Mouse (Mus musculus) kidney, postnatal 10 days (tissue): Measurements from ENCODE around the gene Mtmr12.
"Not testable (repeated sequence)": the region's sequence is repeated elsewhere in the genome, so short reads cannot be mapped to it uniquely, and the experiment has no call there.

ENCODE experiments used
- DNase-seq: peaks from one replicate; pipeline ENCODE4 v3.0.0; 2021; ENCODE audit warnings: mixed read lengths

Mtmr12 gene

GRCm38 (mm10) chr15:12212266-12212665, 7.4 kb downstream of the Mtmr12 start:
- DNase-seq, result no peak

DNA sequence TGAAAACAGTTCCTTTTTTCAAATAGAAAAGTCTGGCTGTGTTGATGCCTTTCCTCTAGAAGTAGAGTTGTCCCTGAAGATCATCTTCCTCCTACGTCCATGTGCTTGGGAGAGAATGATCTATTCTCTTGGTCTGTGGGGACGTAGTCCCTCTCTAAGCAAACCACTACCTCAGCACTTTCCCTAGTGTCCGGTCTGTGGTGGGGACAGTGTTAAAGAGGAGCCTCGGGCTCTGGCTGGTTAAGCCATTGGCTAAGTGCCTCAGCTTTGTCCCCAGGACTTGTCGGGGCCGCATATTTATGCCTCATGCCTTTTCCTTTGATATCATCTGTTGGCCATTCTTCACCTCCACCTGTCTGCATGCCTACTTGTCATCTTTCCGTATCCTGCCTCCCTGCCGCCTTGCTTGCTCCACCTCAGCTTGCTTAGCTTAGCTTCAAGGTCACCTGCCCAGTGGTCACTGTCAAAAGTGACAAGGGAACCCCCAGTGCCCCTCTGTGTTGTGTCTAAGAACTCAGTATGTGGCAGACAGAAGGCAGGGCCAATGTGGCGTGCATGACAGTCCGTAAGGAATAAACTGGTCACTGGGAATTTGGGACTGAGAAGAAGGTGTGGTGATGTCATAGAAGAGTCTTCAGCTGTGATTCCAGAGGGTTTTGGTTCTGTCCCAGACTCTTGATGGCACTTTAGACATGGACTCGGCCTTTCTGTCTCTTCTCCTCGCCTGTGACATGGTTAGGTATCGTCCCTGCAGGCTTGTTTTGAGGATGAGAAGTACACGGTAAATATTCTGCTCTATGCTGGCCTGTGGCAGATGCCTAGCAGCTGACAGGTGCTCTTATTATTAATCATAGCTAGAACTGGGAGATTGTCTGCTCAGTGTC, 9.9 kb downstream of the Mtmr12 start:
- DNase-seq, result no peak

DNA sequence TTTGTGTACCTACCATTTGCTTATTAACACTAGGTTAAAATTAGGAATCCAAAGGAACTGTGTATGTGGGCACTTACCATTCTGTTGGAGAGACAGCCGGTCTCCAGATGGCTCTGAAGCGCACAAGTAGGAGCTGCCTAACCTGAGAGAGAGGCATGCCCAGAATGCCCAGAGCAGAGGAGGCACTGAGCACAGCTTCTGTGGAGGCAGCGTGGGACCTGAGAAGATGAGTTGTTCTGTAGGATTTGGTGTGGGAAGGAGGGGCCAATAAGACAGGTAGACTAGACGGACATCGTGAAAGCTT, 10.5 kb downstream of the Mtmr12 start:
- no peak for DNase-seq

GRCm38 (mm10) chr15:12216119-12216518, 11.3 kb downstream of the Mtmr12 start:
- DNase-seq, result no peak

DNA sequence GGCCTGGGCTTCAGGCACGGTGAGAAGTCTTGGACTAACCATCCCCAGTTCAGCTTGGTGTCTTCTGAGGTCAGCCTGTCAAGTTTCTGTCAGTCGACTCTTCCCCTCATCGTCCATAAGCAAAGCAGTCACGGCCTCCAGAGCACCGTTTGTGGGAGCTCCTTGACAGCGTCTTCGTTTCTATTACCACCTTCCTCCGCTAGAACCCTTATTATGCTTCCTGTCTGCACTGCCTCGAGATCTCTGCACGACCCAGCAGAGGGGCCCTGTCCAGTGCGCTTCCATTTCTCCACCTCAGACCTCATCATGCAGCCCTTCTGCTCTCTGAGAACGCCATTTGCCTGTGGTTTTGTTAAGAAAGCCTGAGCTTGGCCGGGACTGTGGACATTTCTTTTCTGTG, 12.0 kb downstream of the Mtmr12 start:
- no peak for DNase-seq

DNA sequence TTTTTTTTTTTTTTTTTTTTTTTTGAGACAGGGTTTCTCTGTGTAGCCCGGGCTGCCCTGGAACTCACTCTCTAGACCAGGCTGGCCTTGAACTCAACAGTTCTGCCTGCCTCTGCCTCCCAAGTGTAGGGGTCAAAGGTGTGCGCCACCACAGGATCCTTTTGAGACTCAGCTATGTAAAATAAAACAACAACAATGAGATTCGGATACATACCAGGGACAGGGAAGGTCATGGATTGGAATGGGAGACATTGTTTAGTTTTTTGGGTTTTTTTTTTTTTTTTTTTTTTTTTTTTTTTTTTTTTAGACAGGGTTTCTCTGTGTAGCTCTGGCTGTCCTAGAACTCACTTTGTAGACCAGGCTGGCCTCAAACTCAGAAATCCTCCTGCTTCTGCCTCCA, 12.5 kb downstream of the Mtmr12 start:
- DNase-seq, result not testable (repeated sequence)

- no peak for DNase-seq
Measured at GRCm38 (mm10) chr15:12217849-12218248, 13.0 kb downstream of the Mtmr12 start.

DNA sequence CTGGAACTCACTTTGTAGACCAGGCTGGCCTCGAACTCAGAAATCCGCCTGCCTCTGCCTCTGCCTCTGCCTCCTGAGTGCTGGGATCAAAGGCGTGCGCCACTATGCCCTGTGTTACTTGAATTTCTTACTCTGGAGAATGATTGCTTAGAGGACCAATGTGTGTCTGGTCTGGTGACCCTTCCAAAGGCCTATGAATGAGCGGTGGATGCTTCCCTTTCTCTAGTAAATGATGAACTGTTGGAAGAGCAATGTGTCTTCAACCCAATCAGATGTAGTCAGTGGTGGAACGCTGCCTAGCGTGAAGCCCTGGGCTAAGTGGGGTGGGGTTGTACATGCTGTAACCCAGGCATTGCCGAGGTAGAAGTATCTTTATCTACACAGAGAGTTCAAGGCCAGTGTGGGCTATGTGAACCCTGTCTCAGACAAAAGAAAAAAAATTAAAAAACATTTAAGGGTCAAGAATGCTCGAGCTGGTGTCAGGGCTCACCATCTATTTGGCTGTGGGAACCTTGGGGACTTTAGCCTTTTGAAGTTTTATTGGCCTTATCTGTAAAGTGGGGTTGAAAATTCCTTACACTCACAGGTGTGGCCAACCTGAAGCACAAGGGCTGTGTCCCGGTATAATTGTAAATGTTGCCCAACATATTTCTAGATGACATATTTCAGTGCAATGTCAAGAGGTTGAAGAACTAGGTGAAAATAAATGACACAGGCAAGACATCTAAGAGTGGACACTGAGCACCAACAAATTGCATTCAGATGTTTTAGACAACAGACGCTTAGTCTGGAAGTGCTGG, 14.0 kb downstream of the Mtmr12 start:
- no peak for DNase-seq

DNA sequence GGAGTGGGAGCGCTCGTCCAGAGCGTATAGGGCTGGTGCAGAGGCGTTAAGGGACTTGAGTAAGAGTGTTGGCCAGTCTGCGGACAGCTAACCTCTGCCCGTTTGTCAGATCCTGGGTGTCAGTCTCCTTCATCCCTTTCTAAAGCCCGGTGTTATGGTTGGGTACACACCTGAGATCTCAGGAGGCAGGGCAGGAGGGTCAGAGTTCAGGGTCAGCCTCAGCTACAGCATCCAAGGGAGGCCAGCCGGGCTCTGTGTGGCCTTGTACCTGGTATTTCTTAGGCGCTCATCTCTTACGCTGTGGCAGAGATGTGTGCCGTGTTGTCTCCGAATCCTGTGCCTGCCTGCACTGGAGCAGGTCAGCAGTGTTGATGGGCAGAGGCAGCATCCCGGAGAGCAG, 16.3 kb downstream of the Mtmr12 start:
- DNase-seq, result no peak

DNA sequence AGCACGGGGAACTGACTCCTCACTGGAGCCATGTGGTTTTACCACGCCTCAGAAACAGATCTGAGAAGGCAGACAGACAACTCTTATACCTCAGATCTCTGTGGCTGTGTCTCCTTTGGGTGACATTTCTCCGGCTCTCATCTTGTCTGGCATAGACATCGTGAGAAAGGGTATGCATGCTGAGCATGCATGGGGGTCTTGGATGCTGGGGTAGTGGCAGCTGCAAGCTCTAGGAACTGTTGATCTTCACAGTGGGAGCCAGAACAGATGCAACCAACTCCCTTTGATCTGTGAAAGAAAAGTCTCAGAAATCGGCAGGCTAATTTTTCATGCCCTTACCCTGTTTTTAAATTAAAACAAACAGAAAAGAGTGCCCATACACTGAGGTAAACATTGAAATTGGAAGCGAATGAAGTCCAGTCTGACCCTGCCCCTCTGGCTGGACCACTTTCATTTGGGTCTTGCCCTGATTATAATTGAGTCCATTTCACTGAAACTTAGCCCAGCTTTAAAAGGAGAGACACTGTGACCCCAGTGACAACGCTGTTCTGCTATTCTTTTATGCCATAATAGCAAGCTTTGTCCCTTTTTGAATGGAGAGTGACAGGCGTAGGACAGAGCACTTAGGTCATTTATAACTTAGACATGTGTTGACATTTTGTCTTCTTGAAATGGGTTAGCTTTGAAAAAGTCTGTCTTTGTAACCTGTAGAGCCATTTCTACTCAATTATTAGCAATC, 17.9 kb downstream of the Mtmr12 start:
- DNase-seq, result no peak

DNA sequence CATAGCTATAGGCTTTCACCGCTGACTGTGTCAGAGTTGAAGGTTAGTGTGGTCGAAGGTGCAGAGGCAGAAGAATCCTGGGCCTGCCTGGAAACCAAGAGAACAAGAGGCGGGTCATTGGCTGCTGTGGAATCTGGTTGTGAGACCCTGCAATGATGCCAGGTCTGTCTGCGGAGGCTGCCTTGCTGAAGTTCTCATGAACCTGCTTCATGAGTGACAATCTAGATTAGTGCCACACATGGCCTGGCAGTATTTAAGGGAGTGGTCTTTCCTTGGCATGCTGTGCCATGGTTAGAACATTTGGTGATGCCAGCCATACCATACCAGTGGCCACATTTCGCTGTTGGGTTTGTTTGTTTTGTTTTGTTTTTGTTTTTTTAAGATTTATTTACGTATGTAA, 18.6 kb downstream of the Mtmr12 start:
- DNase-seq, result no peak

- DNase-seq, result no peak
Measured at GRCm38 (mm10) chr15:12224239-12224638, 19.4 kb downstream of the Mtmr12 start.

DNA sequence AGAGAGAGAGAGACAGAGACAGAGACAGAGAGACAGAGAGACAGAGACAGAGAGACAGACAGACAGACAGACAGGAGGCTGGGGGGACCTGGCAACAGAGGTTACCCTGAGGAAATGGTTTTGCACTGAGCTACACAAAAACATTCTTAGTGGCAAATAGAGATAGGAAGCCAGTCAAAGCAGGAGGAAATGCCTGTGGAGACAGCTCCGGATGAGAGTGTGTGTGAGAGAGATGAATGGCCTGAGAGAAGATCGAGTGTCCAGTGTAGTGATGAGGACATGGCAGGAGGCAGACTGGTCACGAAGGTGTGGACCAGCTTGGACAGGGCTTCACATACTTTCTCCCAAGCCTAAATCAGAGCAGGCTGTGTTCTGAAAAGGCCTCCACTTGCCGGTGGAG, 20.2 kb downstream of the Mtmr12 start:
- DNase-seq, result no peak

DNA sequence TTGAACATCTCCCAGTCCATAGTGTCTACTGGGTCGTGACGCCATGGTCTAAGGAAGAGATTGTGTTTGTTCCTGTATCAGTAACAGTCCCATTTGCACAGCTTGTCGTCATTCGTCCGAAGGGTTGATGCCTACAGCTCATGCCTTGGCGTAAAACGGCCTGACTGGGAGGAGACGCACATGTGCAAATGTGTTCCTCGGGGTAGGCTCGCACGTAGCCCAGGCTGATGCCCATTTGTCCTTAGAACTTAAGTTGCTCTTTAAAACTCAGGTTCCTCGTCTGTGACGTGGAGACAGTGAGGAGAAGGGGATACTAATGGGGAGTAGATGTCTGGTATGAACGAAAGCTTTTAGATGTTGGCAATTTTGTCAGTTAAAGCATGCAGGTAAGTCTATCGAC, 22.1 kb downstream of the Mtmr12 start:
- no peak for DNase-seq

- DNase-seq, result no peak
Measured at GRCm38 (mm10) chr15:12227355-12227754, 22.5 kb downstream of the Mtmr12 start.

GRCm38 (mm10) chr15:12229603-12230242, 24.9 kb downstream of the Mtmr12 start:
- DNase-seq, result no peak

DNA sequence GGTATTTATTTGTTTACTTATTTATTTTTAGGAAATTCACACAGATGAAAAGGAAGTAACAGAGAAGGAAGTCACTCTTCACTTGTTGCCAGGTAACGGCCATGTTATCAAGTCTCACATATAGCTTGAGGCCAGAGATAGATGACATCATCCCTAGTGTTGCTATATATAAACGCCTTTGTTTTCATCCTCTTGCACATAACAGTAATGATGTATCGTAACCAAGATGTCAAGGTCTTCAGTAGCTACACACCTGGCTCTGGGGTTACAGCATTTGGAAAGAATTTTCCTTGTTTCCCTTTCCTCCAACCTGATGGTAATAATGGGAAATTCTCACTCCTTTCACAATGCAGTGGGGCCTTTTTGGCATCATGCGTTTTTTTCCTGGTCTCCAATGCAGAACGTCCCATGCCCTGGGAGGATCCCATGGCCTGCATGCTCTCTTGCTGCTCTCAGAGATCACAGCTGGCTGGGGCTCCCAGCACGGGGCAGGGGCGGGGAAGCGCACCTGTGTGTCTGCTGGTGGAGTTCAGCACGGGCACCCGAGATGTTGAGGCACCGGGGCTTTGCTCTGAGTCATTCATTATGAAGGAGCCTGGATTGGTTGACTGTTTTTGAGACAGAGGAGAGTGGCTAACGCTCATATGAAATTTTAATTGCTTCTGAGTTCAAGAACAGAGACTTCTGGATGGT, 25.6 kb downstream of the Mtmr12 start:
- DNase-seq, result no peak

- no peak for DNase-seq
Measured at GRCm38 (mm10) chr15:12231462-12231861, 26.6 kb downstream of the Mtmr12 start.

DNA sequence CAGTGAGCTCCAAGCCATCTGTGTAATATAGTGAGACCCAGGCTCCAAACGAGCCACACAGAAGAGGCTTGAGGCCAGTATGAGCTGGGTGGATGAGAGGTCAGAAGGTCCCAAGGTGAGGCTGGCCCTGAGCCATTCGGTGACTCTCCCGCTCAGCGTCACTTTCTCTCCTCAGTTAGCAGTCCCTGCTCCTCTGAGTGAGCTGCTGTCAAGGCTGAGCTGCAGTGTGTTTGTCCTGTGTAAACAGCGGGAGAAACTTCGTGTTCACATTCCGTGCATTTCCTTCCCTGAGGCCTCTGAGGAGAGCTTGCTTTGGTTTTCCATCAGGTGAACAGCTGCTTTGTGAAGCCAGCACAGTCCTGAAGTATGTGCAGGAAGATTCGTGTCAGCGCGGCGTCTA, 27.6 kb downstream of the Mtmr12 start:
- DNase-seq, result no peak

- no peak for DNase-seq
Measured at GRCm38 (mm10) chr15:12233021-12233420, 28.2 kb downstream of the Mtmr12 start.

DNA sequence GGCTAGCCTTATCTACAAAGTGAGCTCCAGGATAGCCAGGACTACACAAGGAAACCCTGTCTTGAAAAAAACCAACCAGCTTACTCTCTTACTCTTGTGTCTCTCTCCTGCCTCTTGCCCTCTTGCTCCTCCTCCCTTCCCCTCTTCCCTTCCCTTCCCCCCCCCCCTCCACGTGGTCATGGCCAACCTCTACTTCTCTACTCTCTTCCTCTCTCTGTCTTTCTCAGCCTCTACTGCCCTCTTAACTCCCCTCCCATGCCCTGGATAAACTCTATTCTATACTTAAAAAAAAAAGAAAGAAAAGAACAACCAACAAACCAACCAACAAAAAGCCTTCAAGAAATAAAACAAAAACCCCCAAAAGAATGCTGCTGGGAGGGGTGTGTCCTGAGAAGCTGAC, 30.7 kb downstream of the Mtmr12 start:
- no peak for DNase-seq

DNA sequence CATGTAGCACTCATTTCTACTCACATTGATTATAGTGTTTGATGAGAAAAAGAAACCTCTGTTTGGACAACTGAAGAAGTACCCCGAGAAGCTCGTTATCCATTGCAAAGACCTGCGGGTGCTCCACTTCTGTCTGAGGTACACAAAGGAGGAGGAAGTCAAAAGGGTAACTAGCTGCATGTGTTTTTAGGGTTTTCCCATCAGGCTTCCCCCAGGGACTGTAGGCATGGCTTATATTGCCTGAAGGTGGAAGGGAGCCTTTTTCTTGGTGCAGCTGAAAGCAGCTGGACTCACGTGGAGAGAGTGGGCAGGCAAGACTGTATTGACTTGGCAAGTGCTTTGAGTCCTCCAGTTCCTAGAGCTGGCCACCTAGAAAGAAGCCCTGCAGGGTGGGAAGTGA, 31.2 kb downstream of the Mtmr12 start:
- DNase-seq, result no peak

DNA sequence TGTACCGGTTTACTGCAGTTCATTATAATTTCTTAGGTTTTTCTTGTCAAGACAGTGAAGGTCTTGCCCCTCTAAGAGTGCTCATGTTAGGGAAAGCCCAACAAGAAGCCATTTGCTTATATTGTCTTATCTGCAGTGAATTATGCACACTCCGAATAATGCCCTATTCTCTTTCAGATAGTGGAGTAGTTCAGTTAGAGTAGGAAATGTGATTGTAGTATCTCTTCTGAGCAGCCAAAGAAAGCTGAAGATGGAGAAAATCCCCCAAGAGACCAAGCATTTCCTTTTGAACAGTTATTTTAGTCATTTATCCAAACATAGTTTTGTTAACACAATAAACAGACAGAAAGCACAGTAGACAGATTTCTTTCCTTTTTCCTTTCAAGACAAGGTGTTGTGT, 32.1 kb downstream of the Mtmr12 start:
- DNase-seq, result no peak
